Mouse (Mus musculus) left cerebral cortex, adult 2 months (tissue): ENCODE results near the gene Nek7. TPM values are rescaled to one million over a fixed set of nuclear protein-coding genes. Genes with fewer than 3 reads are reported as not detected.

Experiments
- DNase-seq, 2 experiments: peaks; one replicate each; pipeline ENCODE4 v3.0.0; 2021 to 2022; ENCODE audit warnings: low spot score in 2 of 2, mixed read lengths in 1 of 2; ENCODE audit errors: extremely low spot score in 1 of 2
- H3K27ac ChIP-seq: fragments of 200-600 bp; 2 replicates; pipeline ENCODE4 v1.8.1; 2022
- H3K4me3 ChIP-seq: fragments of 200-600 bp; 2 replicates; pipeline ENCODE4 v1.8.1; 2022
- CTCF ChIP-seq: fragments of 200-600 bp; IDR thresholded peaks from 2 replicates; pipeline ENCODE4 v1.8.1; 2022; ENCODE audit warnings: antibody characterized with exemption, mild to moderate bottlenecking, moderate library complexity
- intact Hi-C: fragments of 180-260 bp; cut with DNase I; formaldehyde crosslinking; loops from one replicate; pipeline ENCODE4 v1.15.1; 2025
- total RNA-seq, 2 experiments: library from RNA; stranded (reverse); gene quantifications; 2 replicates each; pipeline ENCODE4 v1.2.3; 2021

Nek7 gene
- total RNA-seq, 2 experiments from 2014 or later = 33.3 to 33.8 TPM

DNA sequence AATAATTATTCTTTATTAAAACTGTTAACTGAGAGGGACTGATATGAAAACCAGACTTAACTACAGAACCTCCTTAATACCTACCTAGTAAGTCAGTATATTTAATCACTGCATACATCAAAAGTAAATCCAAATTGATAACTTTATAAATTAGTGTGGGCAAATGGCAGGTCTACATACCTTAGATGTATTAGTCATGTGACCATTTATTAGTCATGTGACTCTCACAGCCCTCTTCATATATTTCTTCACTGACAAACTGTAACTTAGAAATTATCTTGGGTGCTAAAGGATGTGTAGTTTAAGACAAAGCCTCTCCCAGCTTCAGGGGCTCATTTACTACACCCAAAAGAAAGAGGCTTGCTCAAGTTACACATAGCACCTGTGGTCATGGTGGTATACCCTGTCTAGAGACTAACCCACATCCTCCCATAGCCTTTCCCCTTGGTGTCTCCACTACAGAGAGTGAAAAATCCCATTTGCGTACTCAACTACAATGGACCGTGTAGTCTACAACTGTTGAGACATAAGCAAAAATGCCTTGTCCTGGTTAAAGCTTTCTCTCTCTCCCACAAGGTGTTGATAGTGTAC is 35.4 kb downstream of the Nek7 start:
- Histone ChIP-seq H3K27ac (no peak overlapping the region), H3K4me3 (no peak overlapping the region)
- DNase-seq = no peak
- TF ChIP-seq CTCF = no peak
- intact Hi-C loops = no loop called here

DNA sequence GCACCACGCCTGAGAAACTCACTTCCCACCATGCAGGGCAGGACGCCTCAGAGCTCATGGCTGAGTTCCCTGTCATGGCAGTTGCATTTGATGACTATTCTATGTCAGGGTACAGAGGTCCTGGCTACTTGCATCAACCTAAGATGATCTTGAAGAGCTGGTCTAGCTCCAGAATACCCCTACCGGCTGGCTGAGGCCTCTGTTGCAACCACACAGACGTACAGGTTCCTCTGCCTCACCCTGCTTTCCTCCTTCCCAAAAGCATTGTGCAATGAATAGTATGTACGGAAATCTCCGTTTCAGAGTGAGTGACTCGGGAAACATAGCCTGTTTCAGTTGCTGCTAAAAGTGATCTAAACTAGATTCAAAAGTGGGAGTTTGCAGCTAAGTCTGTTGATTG is 37.7 kb downstream of the Nek7 start:
- no peak overlapping the region for H3K4me3 ChIP-seq
- H3K27ac ChIP-seq = no peak overlapping the region
- no peak for TF ChIP-seq CTCF
- DNase-seq = no peak
- intact Hi-C loops = no loop called here

- H3K27ac ChIP-seq = no peak overlapping the region
- no peak overlapping the region for H3K4me3 ChIP-seq
- intact Hi-C loops = loop anchor here (5.0 kb wide), 1 partner anchor 37 kb away; no protein-coding TSS in a partner anchor
- no peak for DNase-seq
- no peak for TF ChIP-seq CTCF
Observed at GRCm38 (mm10) chr1:138579822-138580492, 40.0 kb downstream of the Nek7 start.

GRCm38 (mm10) chr1:138579207-138579606 is 40.7 kb downstream of the Nek7 start:
- no peak for DNase-seq
- H3K27ac ChIP-seq = no peak overlapping the region
- TF ChIP-seq CTCF = no peak
- intact Hi-C loops = loop anchor here (5.0 kb wide), 1 partner anchor 38 kb away; no protein-coding TSS in a partner anchor
- H3K4me3 ChIP-seq = no peak overlapping the region

GRCm38 (mm10) chr1:138576803-138577202 is 43.1 kb downstream of the Nek7 start:
- peak in 1 of 2 experiments; percentile 24 for DNase-seq
- Histone ChIP-seq H3K27ac (no peak overlapping the region), H3K4me3 (no peak overlapping the region)
- intact Hi-C loops = loop anchor here (5.0 kb wide), 1 partner anchor 40 kb away; no protein-coding TSS in a partner anchor
- TF ChIP-seq CTCF = no peak

DNA sequence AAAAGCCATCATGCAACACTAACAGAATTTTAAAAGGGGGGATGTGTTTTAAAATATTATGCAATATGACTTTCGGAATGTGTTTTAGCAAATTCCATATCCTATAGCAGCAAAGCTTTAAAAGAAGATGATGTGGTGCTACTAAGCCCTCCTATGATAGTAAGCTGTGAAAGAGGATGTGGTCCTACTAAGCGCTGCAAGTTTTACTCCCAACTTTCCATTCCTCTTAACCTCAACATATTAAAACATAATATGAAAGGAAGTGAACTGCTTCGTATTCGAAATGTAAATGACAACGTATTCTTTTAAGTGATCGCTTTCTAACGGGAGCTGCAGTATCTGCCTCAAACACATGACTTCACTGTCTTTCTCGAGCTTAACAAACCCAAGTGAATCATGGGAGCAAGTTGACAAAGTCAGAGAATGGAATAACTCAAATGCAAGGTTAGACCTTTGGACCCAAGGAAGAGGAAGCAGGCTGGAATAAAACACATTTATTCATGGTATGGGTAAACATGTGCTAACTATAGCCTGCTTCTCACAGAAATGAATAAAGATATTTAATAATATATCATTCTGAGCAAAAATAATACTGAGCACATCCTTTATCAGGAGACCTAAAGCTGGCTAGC is 43.8 kb downstream of the Nek7 start:
- intact Hi-C loops = loop anchor here (5.0 kb wide), 1 partner anchor 41 kb away; no protein-coding TSS in a partner anchor
- no peak for DNase-seq
- Histone ChIP-seq H3K27ac (no peak overlapping the region), H3K4me3 (no peak overlapping the region)
- TF ChIP-seq CTCF = no peak

- Histone ChIP-seq H3K4me3 (no peak overlapping the region), H3K27ac (no peak overlapping the region)
- no peak for DNase-seq
- TF ChIP-seq CTCF = no peak
- intact Hi-C loops = loop anchor here (5.0 kb wide), 1 partner anchor 42 kb away; no protein-coding TSS in a partner anchor
Observed at GRCm38 (mm10) chr1:138575629-138576028, 44.3 kb downstream of the Nek7 start.

- intact Hi-C loops = no loop called here
- H3K4me3 ChIP-seq = no peak overlapping the region
- TF ChIP-seq CTCF = no peak
- no peak overlapping the region for H3K27ac ChIP-seq
- no peak for DNase-seq
Observed at GRCm38 (mm10) chr1:138571565-138572361, 48.2 kb downstream of the Nek7 start.

DNA sequence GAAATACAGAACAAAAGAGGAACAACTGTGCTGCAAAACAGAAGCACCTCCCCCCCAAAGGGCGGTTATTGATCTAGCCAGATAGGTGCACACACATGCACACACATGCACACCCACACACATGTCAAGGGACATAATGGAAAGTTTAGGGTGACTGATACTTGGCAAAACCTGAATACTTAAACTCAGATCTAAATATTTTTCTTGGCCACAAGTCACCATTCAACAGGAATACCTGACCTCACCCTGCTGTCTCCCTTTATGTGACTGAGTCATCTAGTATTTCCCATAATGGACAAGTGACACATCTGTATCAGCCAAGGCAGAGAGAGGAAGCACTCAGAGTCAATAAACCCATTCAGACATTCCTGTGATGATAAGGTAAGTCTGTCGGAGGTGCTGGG is 48.9 kb downstream of the Nek7 start:
- intact Hi-C loops = no loop called here
- H3K4me3 ChIP-seq = no peak overlapping the region
- DNase-seq = no peak
- H3K27ac ChIP-seq = no peak overlapping the region
- TF ChIP-seq CTCF = no peak

GRCm38 (mm10) chr1:138568434-138569232 is 51.3 kb downstream of the Nek7 start:
- DNase-seq = no peak
- H3K27ac ChIP-seq = no peak overlapping the region
- TF ChIP-seq CTCF = no peak
- intact Hi-C loops = no loop called here
- no peak overlapping the region for H3K4me3 ChIP-seq

GRCm38 (mm10) chr1:138567946-138568345 is 52.0 kb downstream of the Nek7 start:
- DNase-seq = no peak
- Histone ChIP-seq H3K4me3 (no peak overlapping the region), H3K27ac (no peak overlapping the region)
- no peak for TF ChIP-seq CTCF
- intact Hi-C loops = no loop called here
